In the genomic region with DNA sequence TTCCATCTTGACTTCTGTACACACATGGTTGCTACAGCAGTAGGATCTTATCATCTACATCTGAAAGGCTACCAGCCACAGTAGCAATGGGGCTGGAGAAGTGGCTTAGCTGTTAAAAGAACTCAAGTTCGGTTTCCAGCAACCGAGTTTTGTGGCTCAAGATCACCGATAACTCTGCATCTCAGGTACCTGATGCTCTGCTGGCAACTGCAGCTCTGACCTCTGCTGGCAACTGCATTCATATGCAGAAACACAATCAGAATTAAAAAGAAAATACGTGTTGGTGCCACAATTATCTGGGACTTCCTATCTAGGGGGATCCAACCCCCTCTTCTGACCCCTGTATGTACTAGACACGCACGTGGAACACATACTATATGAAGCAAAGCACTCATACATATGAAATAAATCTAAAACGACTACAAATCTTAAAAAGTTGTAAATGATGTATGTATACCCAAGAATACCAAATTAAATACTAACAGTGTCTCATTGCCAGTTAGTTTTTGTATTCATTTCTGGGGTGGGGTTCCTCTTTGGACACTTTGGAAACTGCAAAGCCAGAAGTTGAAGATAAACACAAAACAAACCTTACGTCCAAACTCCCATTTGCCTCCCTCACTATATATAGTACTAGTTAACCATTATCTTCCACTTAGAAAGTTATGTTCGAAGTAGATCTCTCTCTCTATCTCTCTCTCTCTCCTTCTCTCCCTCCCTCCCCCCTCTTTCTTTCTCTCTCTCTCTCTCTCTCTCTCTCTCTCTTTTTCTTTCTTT, we compare ENCODE assay signal across 8 mouse cellular contexts. TPM values are rescaled to one million over a fixed set of nuclear protein-coding genes. Genes with fewer than 3 reads are reported as not detected.
A peak's percentile ranks its signal among the peaks of the same experiment; 100 is the strongest.
DNase-seq lines count a peak whose midpoint lies in the region; ATAC-seq lines count a peak whose summit lies in the region.

No protein-coding gene starts in this region.

- H3K4me1 ChIP-seq in heart, embryonic 15.5 days (replicated peaks), result peaks cover 13% of the 10 kb centered on the region
- peaks cover 18% of the 10 kb centered on the region for H3K4me1 ChIP-seq in forebrain, embryonic 12.5 days
- H3K4me1 ChIP-seq in stomach, embryonic 14.5 days (ENCODE audit: control insufficient read depth, insufficient read depth, low read length), result peaks cover 8% of the 10 kb centered on the region; the same call in 1 of the 2 replicates

- DNase-seq in heart, postnatal 14 days, result no peak
- DNase-seq in ES-CJ7 (ENCODE audit: low read depth, low spot score), result peak; percentile 62
- peak; percentile 13 for DNase-seq in liver
- no peak for DNase-seq in left cerebral cortex, postnatal 10 days (ENCODE audit: extremely low spot score in 1 of 2, low spot score in 2 of 2)
- no peak for DNase-seq in left cerebral cortex, postnatal 4 days

- 18% methylated on average over 9 of the region's 9 CpGs for WGBS in heart, embryonic 15.5 days
- WGBS in forebrain, embryonic 12.5 days, result 30% methylated on average over 9 of the region's 9 CpGs
- WGBS in stomach, embryonic 14.5 days, result 13% methylated on average over 9 of the region's 9 CpGs

- no peak for ATAC-seq in heart, embryonic 15.5 days (replicated peaks; ENCODE audit: insufficient number of reproducible peaks, insufficient read depth, low FRiP score, low read depth)
- ATAC-seq in forebrain, embryonic 12.5 days (ENCODE audit: low FRiP score), result no peak
- ATAC-seq in stomach, embryonic 14.5 days (ENCODE audit: insufficient number of reproducible peaks, insufficient read depth, low FRiP score, low read depth), result no peak

- H3K36me3 ChIP-seq in heart, embryonic 15.5 days, result no peaks in the 10 kb centered on the region
- H3K36me3 ChIP-seq in forebrain, embryonic 12.5 days (replicated peaks), result no peaks in the 10 kb centered on the region
- no peaks in the 10 kb centered on the region for H3K36me3 ChIP-seq in stomach, embryonic 14.5 days (ENCODE audit: control insufficient read depth, insufficient read depth, low read length)

- H3K4me2 ChIP-seq in heart, embryonic 15.5 days, result peak overlapping the region; percentile 62
- peak overlapping the region; percentile 63 for H3K4me2 ChIP-seq in forebrain, embryonic 12.5 days
- peak overlapping the region; percentile 46 for H3K4me2 ChIP-seq in stomach, embryonic 14.5 days (replicated peaks; ENCODE audit: low read depth, low read length)

- no peaks in the 10 kb centered on the region for H3K9me3 ChIP-seq in heart, embryonic 15.5 days (replicated peaks)
- no peaks in the 10 kb centered on the region for H3K9me3 ChIP-seq in forebrain, embryonic 12.5 days
- H3K9me3 ChIP-seq in stomach, embryonic 14.5 days (ENCODE audit: control insufficient read depth, low read depth, low read length), result no peaks in the 10 kb centered on the region

- peak overlapping the region; percentile 36; the same call in 1 of the 2 replicates for H3K9ac ChIP-seq in heart, embryonic 15.5 days
- H3K9ac ChIP-seq in forebrain, embryonic 12.5 days, result no peak overlapping the region
- no peak overlapping the region for H3K9ac ChIP-seq in stomach, embryonic 14.5 days (replicated peaks; ENCODE audit: low read depth, low read length)

- peak overlapping the region; percentile 97 for H3K4me3 ChIP-seq in heart, embryonic 15.5 days
- no peak overlapping the region; the same call in 1 of the 2 replicates for H3K4me3 ChIP-seq in forebrain, embryonic 12.5 days (replicated peaks)
- no peak overlapping the region; the same call in 1 of the 2 replicates for H3K4me3 ChIP-seq in stomach, embryonic 14.5 days (ENCODE audit: low read depth, low read length)

- intact Hi-C loops in heart, postnatal 14 days (cut with DNase I), result loop anchor here (5.0 kb wide), 1 partner anchor 81 kb away; a partner anchor contains a TSS
- intact Hi-C loops in left cerebral cortex, postnatal 10 days (cut with DNase I), result no loop called here
- intact Hi-C loops in left cerebral cortex, postnatal 4 days (cut with DNase I), result no loop called here

- no peaks in the 10 kb centered on the region for H3K27me3 ChIP-seq in heart, embryonic 15.5 days
- H3K27me3 ChIP-seq in forebrain, embryonic 12.5 days, result no peaks in the 10 kb centered on the region
- H3K27me3 ChIP-seq in stomach, embryonic 14.5 days (ENCODE audit: control insufficient read depth, insufficient read depth, low read length), result no peaks in the 10 kb centered on the region

- H3K27ac ChIP-seq in heart, embryonic 15.5 days, result no peak overlapping the region
- no peak overlapping the region for H3K27ac ChIP-seq in forebrain, embryonic 12.5 days
- H3K27ac ChIP-seq in stomach, embryonic 14.5 days (ENCODE audit: low read length), result no peak overlapping the region

RNA-seq across cellular contexts. Expression of a gene that starts 0.7 kb away (rescaled TPM):
- polyA plus RNA-seq in heart, embryonic 15.5 days (2015; fragmentation: Nextera tagmentation; extraction: Ambion mirVana), result 50.3 and 50.9 TPM in 2 replicates
- total RNA-seq in heart, postnatal 14 days (2021), result 10 to 100 TPM; 35.5 to 36.0 TPM
- polyA plus RNA-seq in forebrain, embryonic 12.5 days (2016; fragmentation: Nextera tagmentation; extraction: Ambion mirVana), result 65.5 and 71.0 TPM in 2 replicates
- polyA plus RNA-seq in stomach, embryonic 14.5 days (2014; fragmentation: Nextera tagmentation; extraction: Ambion mirVana), result 83.0 and 87.1 TPM in 2 replicates
- total RNA-seq in left cerebral cortex, postnatal 10 days (2021), result 10 to 100 TPM; 23.5 to 28.2 TPM
- total RNA-seq in left cerebral cortex, postnatal 4 days (2021), result 10 to 100 TPM; 21.6 to 22.5 TPM

Comparison
In these comparisons a context has a peak if more than half of its experiments do, and no peak if none do; other contexts are left out.
1. DNase-seq: peak in ES-CJ7 (single experiment) and liver (single experiment); none in heart, postnatal 14 days (0 of 2), left cerebral cortex, postnatal 10 days (0 of 2) and left cerebral cortex, postnatal 4 days (single experiment).
2. Peak in every context shown above with its lines, with median percentiles within 50 percentile points of each other: H3K4me2 ChIP-seq.